Mouse (Mus musculus) layer of hippocampus, postnatal 25 days (tissue): ENCODE data around the gene Foxj1. TPM values are rescaled to one million over a fixed set of nuclear protein-coding genes. Genes with fewer than 3 reads are reported as not detected.

Source experiments
- total RNA-seq, 2 experiments: library from RNA; stranded (reverse); gene quantifications; 2 replicates each; pipeline ENCODE4 v1.2.3; 2021

Foxj1 gene
- total RNA-seq, 2 experiments from 2014 or later, result 5.4 to 7.1 TPM

Other genes with a start within 250 kb of the Foxj1 start
- gene Wbp2, start 248.4 kb downstream of the Foxj1 start, total RNA-seq, result 100 to 1,000 TPM; 390 to 418 TPM
- 1 to 10 TPM; 5.6 to 5.9 TPM for gene Trim47, start 208.2 kb downstream of the Foxj1 start, total RNA-seq
- gene Trim65, start 204.3 kb downstream of the Foxj1 start, total RNA-seq, result 1 to 10 TPM; 6.2 to 7.1 TPM
- gene Mrpl38, start 196.5 kb downstream of the Foxj1 start, total RNA-seq, result 10 to 100 TPM; 59.1 to 62.7 TPM
- gene Fbf1, start 167.2 kb downstream of the Foxj1 start, total RNA-seq, result 10 to 100 TPM; 74.6 to 96.0 TPM
- gene Ten1, start 136.5 kb downstream of the Foxj1 start, total RNA-seq, result 10 to 100 TPM; 41.4 to 45.1 TPM
- 100 to 1,000 TPM; 117 to 118 TPM for gene Acox1, start 136.4 kb downstream of the Foxj1 start, total RNA-seq
- under 1 TPM; 0.26 to 0.59 TPM for gene Evpl, start 97.3 kb downstream of the Foxj1 start, total RNA-seq
- 10 to 100 TPM; 61.5 to 61.7 TPM for gene Srp68, start 61.2 kb downstream of the Foxj1 start, total RNA-seq
- gene Galr2, start 54.5 kb downstream of the Foxj1 start, total RNA-seq, result not detected
- 10 to 100 TPM; 85.0 to 87.2 TPM for gene Exoc7, start 28.2 kb downstream of the Foxj1 start, total RNA-seq
- gene Rnf157, start 77.6 kb upstream of the Foxj1 start, total RNA-seq, result 100 to 1,000 TPM; 241 to 258 TPM
- gene Ubald2, start 98.7 kb upstream of the Foxj1 start, total RNA-seq, result 10 to 100 TPM; 37.0 to 38.3 TPM
- not detected for gene Qrich2, start 130.8 kb upstream of the Foxj1 start, total RNA-seq
- gene Prpsap1, start 158.8 kb upstream of the Foxj1 start, total RNA-seq, result 10 to 100 TPM; 76.4 to 88.4 TPM
- gene Sphk1, start 195.5 kb upstream of the Foxj1 start, total RNA-seq, result 1 to 10 TPM; 1.3 to 2.1 TPM
- 10 to 100 TPM; 97.0 to 97.1 TPM for gene Ube2o, start 246.0 kb upstream of the Foxj1 start, total RNA-seq